Comparison of ENCODE assay signal across 8 mouse cellular contexts in genomic region chr10:67911447-67912336, GRCm38 (mm10). TPM values are rescaled to one million over a fixed set of nuclear protein-coding genes. Genes with fewer than 3 reads are reported as not detected.
A peak's percentile ranks its signal among the peaks of the same experiment; 100 is the strongest.
DNase-seq lines count a peak whose midpoint lies in the region; ATAC-seq and TF ChIP-seq lines count a peak whose summit lies in the region.

No protein-coding gene starts in this region.

- H3K4me1 ChIP-seq in heart, adult 2 months (ENCODE audit: control insufficient read depth, insufficient read depth, low read length), result no peaks in the 10 kb centered on the region
- peaks cover 7% of the 10 kb centered on the region for H3K4me1 ChIP-seq in forebrain, embryonic 12.5 days
- peaks cover 7% of the 10 kb centered on the region for H3K4me1 ChIP-seq in limb, embryonic 13.5 days
- H3K4me1 ChIP-seq in neural tube, embryonic 15.5 days, result peaks cover 4% of the 10 kb centered on the region; the same call in 1 of the 2 replicates

- peak; percentile 82 for ATAC-seq in CD4-positive, CD25-positive, alpha-beta regulatory T cell, adult 4 months
- ATAC-seq in forebrain, embryonic 12.5 days (ENCODE audit: low FRiP score), result peak; percentile 68
- ATAC-seq in limb, embryonic 13.5 days (ENCODE audit: low FRiP score, low read depth), result peak; percentile 45; the same call in 1 of the 2 replicates
- ATAC-seq in neural tube, embryonic 15.5 days (ENCODE audit: low FRiP score), result peak; percentile 69

- H3K9ac ChIP-seq in heart, adult 2 months (ENCODE audit: low read depth, low read length), result peak overlapping the region; percentile 39
- H3K9ac ChIP-seq in forebrain, embryonic 12.5 days, result peak overlapping the region; percentile 75
- H3K9ac ChIP-seq in limb, embryonic 13.5 days, result peak overlapping the region; percentile 79
- peak overlapping the region; percentile 59 for H3K9ac ChIP-seq in neural tube, embryonic 15.5 days (replicated peaks)

- H3K9me3 ChIP-seq in forebrain, embryonic 12.5 days, result peaks cover 5% of the 10 kb centered on the region; the same call in 1 of the 2 replicates
- no peaks in the 10 kb centered on the region; the same call in 1 of the 2 replicates for H3K9me3 ChIP-seq in limb, embryonic 13.5 days
- H3K9me3 ChIP-seq in neural tube, embryonic 15.5 days (replicated peaks), result no peaks in the 10 kb centered on the region; the same call in 1 of the 2 replicates

- intact Hi-C loops in heart, adult 2 months (cut with DNase I), result no loop called here

- H3K4me2 ChIP-seq in forebrain, embryonic 12.5 days, result peak overlapping the region; percentile 98
- H3K4me2 ChIP-seq in limb, embryonic 13.5 days (replicated peaks), result peak overlapping the region; percentile 92
- peak overlapping the region; percentile 87 for H3K4me2 ChIP-seq in neural tube, embryonic 15.5 days

- H3K4me3 ChIP-seq in heart, adult 2 months, result peak overlapping the region; percentile 59
- H3K4me3 ChIP-seq in forebrain, embryonic 12.5 days (replicated peaks), result peak overlapping the region; percentile 70
- H3K4me3 ChIP-seq in limb, embryonic 13.5 days, result peak overlapping the region; percentile 71
- peak overlapping the region; percentile 62 for H3K4me3 ChIP-seq in neural tube, embryonic 15.5 days (replicated peaks)

- no peak for TF ChIP-seq EP300 in heart, adult 2 months (IDR thresholded peaks at IDR 0.05; ENCODE audit: insufficient read depth, low read depth, low read length)

- no peaks in the 10 kb centered on the region for H3K79me2 ChIP-seq in heart, adult 2 months (replicated peaks; ENCODE audit: control insufficient read depth, insufficient read depth, low read length)

- no peaks in the 10 kb centered on the region for H3K36me3 ChIP-seq in heart, adult 2 months (ENCODE audit: control insufficient read depth, insufficient read depth, low read length)
- no peaks in the 10 kb centered on the region for H3K36me3 ChIP-seq in forebrain, embryonic 12.5 days (replicated peaks)
- H3K36me3 ChIP-seq in limb, embryonic 13.5 days, result peaks cover 7% of the 10 kb centered on the region
- no peaks in the 10 kb centered on the region for H3K36me3 ChIP-seq in neural tube, embryonic 15.5 days

- 21% methylated on average over 33 of the region's 33 CpGs for WGBS in heart, adult 2 months
- WGBS in forebrain, embryonic 12.5 days, result 19% methylated on average over 33 of the region's 33 CpGs
- WGBS in limb, embryonic 13.5 days, result 18% methylated on average over 33 of the region's 33 CpGs
- WGBS in neural tube, embryonic 15.5 days, result 21% methylated on average over 33 of the region's 33 CpGs

- no peak for TF ChIP-seq POLR2A in heart, adult 2 months (IDR thresholded peaks at IDR 0.05; ENCODE audit: insufficient read depth, low read depth, low read length)

- no peak for DNase-seq in heart, adult 2 months
- DNase-seq in heart, adult 18-20 months, result no peak
- no peak for DNase-seq in frontal cortex, postnatal 14 days (ENCODE audit: low spot score in 2 of 2)
- no peak for DNase-seq in testis, postnatal 14 days (ENCODE audit: low spot score)

- TF ChIP-seq CTCF in heart, adult 2 months (IDR thresholded peaks at IDR 0.05), result no peak

- H3K27ac ChIP-seq in heart, adult 2 months, result no peak overlapping the region
- no peak overlapping the region for H3K27ac ChIP-seq in forebrain, embryonic 12.5 days
- H3K27ac ChIP-seq in limb, embryonic 13.5 days, result no peak overlapping the region
- H3K27ac ChIP-seq in neural tube, embryonic 15.5 days (replicated peaks), result peak overlapping the region; percentile 35; the same call in 1 of the 2 replicates

- H3K27me3 ChIP-seq in heart, adult 2 months (ENCODE audit: control insufficient read depth, insufficient read depth, low read length), result no peaks in the 10 kb centered on the region
- peaks cover 16% of the 10 kb centered on the region; the same call in 1 of the 2 replicates for H3K27me3 ChIP-seq in forebrain, embryonic 12.5 days
- H3K27me3 ChIP-seq in limb, embryonic 13.5 days, result peaks cover 4% of the 10 kb centered on the region; the same call in 1 of the 2 replicates
- no peaks in the 10 kb centered on the region for H3K27me3 ChIP-seq in neural tube, embryonic 15.5 days (replicated peaks)

RNA-seq across cellular contexts. Expression of gene Zfp365, which starts 0.8 kb away (rescaled TPM):
- total RNA-seq in heart, adult 2 months (2021), result under 1 TPM; 0.34 to 0.66 TPM
- polyA plus RNA-seq in heart, adult 2 months (2012; rRNA removed), result 0.39 and 0.79 TPM in 2 replicates
- total RNA-seq in heart, adult 18-20 months (2021), result under 1 TPM; 0.23 to 0.37 TPM
- 1 to 10 TPM; 3.6 to 5.0 TPM for polyA plus RNA-seq in CD4-positive, CD25-positive, alpha-beta regulatory T cell, adult 4 months (2017; shearing (Covaris generic))
- 2.3 and 3.6 TPM in 2 replicates for polyA plus RNA-seq in forebrain, embryonic 12.5 days (2016; fragmentation: Nextera tagmentation; extraction: Ambion mirVana)
- 2.0 and 2.9 TPM in 2 replicates for polyA plus RNA-seq in limb, embryonic 13.5 days (2015; fragmentation: Nextera tagmentation; extraction: Ambion mirVana)
- polyA plus RNA-seq in neural tube, embryonic 15.5 days (2015; fragmentation: Nextera tagmentation; extraction: Ambion mirVana), result 4.0 TPM in 2 replicates
